Mouse (Mus musculus): ENCODE data around the gene Astn2. TPM values are rescaled to one million over a fixed set of nuclear protein-coding genes. Genes with fewer than 3 reads are reported as not detected.

Astn2 gene
- polyA plus RNA-seq, 1 experiment from 2014 or later: 1.1 TPM

DNA sequence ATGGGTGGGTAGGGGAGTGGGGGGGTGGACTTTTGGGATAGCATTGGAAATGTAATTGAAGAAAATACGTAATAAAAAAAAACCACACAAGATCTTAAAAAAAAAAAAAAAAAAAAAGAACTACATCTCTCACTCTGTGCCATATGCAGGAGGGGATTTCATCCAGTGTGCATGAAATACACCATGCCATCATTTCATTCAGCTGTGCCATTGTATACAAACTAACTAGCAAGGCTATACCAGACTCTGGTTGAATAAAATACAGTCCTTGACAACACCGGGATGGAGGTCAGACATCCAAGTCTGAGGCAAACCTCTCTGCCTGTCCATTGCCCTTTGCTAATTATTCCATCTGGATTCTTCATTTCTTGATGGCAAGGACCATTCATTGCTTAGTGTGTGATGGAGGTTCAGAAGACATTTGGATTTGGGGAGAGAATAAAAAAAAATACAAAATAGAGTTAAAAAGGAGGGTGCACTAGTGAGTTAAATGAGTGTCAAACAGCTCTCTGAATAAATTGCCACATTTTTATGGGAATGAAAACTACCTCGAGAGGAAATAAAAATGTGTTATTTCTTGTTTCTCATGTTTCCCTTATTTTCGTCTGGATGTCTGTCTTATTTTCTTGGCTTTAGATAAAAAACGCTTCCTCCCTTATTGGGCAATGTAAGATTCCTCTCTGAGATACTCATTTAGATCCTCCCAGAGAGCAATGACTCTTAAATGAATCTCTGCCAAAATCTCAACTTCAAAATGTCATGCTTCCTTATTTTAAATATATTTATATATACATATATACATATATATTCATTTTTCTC lies 445.8 kb downstream of the Astn2 start:
- H3K36me3 ChIP-seq: no peaks in the 10 kb centered on the region
- H3K9ac ChIP-seq: no peak overlapping the region
- ATAC-seq (ENCODE audit: insufficient number of reproducible peaks, insufficient read depth, low FRiP score, low TSS enrichment, low read depth): no peak
- 74% methylated on average over 5 of the region's 5 CpGs for WGBS
- H3K27me3 ChIP-seq: no peaks in the 10 kb centered on the region
- no peaks in the 10 kb centered on the region for H3K9me3 ChIP-seq
- no peak overlapping the region for H3K4me2 ChIP-seq
- H3K4me1 ChIP-seq: no peaks in the 10 kb centered on the region
- no peak overlapping the region for H3K4me3 ChIP-seq
- H3K27ac ChIP-seq: no peak overlapping the region

DNA sequence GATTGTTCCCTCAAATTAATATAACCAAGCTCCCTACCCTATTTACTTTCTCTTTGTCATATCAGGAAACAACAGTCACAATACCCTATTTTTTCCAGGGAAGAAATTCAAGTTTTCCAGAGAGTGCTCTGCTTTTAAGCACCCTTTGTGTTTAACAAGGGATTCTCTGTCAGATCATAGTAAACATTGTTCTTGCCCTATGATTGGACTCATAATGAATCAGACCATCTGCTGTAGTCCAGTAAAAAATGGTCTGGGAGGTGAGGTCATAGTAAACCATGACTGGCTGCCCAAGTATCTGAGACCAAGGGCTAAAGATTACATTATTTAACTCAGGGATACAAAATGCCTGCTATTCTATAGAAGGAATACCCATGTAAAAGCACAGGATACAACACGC lies 452.5 kb downstream of the Astn2 start:
- H3K27ac ChIP-seq: no peak overlapping the region
- H3K9me3 ChIP-seq: no peaks in the 10 kb centered on the region
- no peaks in the 10 kb centered on the region for H3K27me3 ChIP-seq
- H3K4me1 ChIP-seq: no peaks in the 10 kb centered on the region
- no peak for ATAC-seq (ENCODE audit: insufficient number of reproducible peaks, insufficient read depth, low FRiP score, low TSS enrichment, low read depth)
- no peaks in the 10 kb centered on the region for H3K36me3 ChIP-seq
- H3K4me3 ChIP-seq: no peak overlapping the region
- H3K9ac ChIP-seq: no peak overlapping the region
- 85% methylated on average over 1 of the region's 1 CpGs for WGBS
- H3K4me2 ChIP-seq: no peak overlapping the region

DNA sequence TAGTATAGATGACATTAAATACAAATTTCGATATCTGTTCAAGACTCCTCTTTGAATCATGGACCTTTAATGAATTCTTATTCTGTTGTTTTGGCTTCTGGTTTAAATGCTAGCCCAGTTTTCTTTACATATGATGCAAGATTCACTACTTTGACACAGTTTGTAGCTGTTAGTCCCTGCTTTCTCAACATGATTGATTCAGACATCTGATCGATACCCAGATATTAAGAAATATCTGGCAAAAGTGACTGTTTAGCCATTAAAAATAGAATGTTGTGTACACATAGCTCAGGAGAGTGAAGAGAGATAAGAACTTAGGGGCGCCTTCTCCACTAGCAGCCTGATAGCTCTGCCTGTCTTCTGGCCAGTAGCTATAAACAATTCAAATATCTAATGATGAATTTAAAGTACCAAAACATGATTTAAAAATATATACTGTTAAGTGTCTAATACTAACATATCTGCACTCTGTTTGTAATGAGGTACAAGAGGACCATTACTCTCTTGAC lies 457.2 kb downstream of the Astn2 start:
- Histone ChIP-seq H3K36me3 (no peaks in the 10 kb centered on the region), H3K4me2 (no peak overlapping the region), H3K4me3 (no peak overlapping the region), H3K27me3 (no peaks in the 10 kb centered on the region), H3K4me1 (no peaks in the 10 kb centered on the region), H3K9me3 (no peaks in the 10 kb centered on the region), H3K27ac (no peak overlapping the region), H3K9ac (no peak overlapping the region)
- ATAC-seq (ENCODE audit: insufficient number of reproducible peaks, insufficient read depth, low FRiP score, low TSS enrichment, low read depth): no peak
- 90% methylated on average over 3 of the region's 3 CpGs for WGBS

DNA sequence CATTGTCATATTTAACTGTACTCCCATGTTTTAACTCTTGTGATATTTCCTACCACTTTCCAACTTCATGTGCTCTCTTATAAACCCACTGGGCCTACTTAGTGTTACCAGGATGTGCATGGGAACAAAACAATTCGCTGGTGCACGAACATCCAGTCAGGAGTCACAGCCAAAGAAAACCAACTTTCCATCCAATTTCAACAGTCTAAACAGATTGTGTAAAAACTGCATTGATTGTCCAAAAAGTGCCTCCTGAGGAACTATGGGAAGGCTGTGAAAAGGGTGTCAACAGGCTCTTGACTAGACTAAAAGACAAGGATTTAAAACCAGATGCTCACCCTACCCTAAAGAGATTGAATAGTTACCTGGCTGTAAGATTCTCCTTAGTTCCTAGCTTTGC lies 458.4 kb downstream of the Astn2 start:
- WGBS: 89% methylated on average over 2 of the region's 2 CpGs
- Histone ChIP-seq H3K9ac (no peak overlapping the region), H3K27ac (no peak overlapping the region), H3K9me3 (no peaks in the 10 kb centered on the region), H3K4me2 (no peak overlapping the region), H3K36me3 (no peaks in the 10 kb centered on the region), H3K4me3 (no peak overlapping the region), H3K4me1 (no peaks in the 10 kb centered on the region), H3K27me3 (no peaks in the 10 kb centered on the region)
- ATAC-seq (ENCODE audit: insufficient number of reproducible peaks, insufficient read depth, low FRiP score, low TSS enrichment, low read depth): no peak

DNA sequence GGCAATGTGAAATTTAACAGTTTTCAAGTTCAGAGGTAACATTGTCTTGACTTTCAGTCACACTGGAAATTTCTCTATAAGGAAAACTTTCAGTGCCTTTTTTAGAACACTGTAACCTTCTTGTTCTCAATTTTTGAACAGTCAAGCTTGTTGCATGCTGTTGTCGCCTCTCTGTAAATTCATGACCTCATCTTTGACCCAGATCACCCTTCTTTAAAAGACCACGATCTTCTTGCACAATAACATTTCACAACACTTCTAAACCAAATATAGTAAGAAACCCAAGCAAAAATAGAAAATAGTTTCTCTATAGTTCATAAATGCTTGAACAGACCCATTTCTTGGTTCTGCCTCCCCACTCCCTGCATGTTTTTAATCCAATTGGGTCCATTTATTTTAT lies 473.5 kb downstream of the Astn2 start:
- no peak overlapping the region for H3K9ac ChIP-seq
- no peaks in the 10 kb centered on the region for H3K27me3 ChIP-seq
- H3K4me3 ChIP-seq: no peak overlapping the region
- ATAC-seq (ENCODE audit: insufficient number of reproducible peaks, insufficient read depth, low FRiP score, low TSS enrichment, low read depth): no peak
- H3K36me3 ChIP-seq: no peaks in the 10 kb centered on the region
- no peak overlapping the region for H3K27ac ChIP-seq
- H3K9me3 ChIP-seq: no peaks in the 10 kb centered on the region
- no peak overlapping the region for H3K4me2 ChIP-seq
- H3K4me1 ChIP-seq: no peaks in the 10 kb centered on the region
- WGBS: 74% methylated on average over 2 of the region's 2 CpGs

DNA sequence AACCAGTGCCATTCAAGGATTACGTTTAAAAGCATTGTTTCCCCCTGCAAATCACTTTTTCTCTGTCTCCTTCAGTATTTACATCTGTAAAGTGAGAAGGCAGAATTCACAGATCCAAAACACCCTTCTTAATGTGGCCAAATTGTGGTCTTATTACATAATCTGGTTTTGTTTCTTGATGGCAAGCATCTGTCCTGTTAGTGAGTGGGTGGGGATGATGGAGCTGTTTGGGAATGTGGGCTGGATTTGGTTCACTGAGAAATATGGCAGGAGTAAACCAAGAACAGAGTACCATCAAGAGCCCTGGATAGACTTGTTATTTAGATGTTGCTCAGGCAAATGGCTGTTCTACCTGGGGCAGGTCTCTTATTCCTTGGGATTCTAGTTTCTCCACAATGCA lies 484.1 kb downstream of the Astn2 start:
- 17% methylated on average over 1 of the region's 1 CpGs for WGBS

DNA sequence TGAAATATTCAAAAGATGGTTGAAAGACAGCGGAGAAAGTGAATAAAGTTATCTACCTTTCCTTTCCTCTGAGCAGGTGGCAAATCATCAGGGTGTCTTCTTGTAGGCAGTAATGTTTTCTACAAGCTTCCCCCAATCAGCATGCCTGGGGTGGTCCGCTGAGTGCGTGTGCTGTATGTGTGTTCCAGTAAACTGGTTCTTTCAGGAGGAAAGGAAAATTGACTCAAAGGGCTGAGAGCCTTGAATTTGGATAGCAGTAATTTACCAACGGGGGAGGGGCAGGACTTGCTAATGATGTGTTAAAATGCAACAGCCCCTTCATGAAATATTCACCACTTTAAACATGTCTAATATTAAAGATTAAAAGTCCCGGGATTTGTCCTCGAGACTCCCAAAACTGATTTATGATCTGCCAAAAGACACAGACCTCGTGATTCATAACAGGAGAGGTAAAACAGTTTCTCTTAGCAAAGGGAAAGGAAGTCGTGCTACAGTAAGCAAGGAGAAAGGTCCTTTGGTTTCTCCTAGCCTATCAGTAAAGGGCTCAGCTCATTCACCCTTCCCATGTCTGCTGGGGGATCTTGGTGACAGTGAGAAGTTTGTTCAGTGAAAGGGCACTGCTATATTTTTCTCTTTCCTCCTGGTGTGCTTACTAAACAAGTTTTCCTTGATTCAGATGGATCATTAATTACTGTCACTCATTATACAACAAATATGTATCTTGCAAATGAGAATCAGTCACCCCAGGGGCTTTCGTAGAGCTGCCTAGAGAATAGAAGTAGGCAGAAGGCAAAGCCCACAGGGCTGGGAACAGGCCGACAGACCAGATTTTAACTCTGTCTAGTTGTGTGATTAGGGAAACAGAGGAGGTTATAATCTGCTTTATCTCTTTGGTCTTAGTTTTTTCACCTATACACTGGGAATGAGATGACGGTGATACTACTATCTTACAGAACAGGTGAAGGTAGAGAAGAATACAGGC lies 488.1 kb downstream of the Astn2 start:
- no peak overlapping the region for H3K4me3 ChIP-seq
- 64% methylated on average over 11 of the region's 11 CpGs for WGBS

More for the DNA sequence above, 484.1 kb downstream of the Astn2 start:
- no peaks in the 10 kb centered on the region for H3K9me3 ChIP-seq
- no peak overlapping the region for H3K4me2 ChIP-seq
- no peaks in the 10 kb centered on the region for H3K36me3 ChIP-seq
- H3K4me3 ChIP-seq: no peak overlapping the region
- no peak overlapping the region for H3K27ac ChIP-seq
- no peaks in the 10 kb centered on the region for H3K4me1 ChIP-seq
- ATAC-seq (ENCODE audit: insufficient number of reproducible peaks, insufficient read depth, low FRiP score, low TSS enrichment, low read depth): no peak
- H3K27me3 ChIP-seq: no peaks in the 10 kb centered on the region
- no peak overlapping the region for H3K9ac ChIP-seq

DNA sequence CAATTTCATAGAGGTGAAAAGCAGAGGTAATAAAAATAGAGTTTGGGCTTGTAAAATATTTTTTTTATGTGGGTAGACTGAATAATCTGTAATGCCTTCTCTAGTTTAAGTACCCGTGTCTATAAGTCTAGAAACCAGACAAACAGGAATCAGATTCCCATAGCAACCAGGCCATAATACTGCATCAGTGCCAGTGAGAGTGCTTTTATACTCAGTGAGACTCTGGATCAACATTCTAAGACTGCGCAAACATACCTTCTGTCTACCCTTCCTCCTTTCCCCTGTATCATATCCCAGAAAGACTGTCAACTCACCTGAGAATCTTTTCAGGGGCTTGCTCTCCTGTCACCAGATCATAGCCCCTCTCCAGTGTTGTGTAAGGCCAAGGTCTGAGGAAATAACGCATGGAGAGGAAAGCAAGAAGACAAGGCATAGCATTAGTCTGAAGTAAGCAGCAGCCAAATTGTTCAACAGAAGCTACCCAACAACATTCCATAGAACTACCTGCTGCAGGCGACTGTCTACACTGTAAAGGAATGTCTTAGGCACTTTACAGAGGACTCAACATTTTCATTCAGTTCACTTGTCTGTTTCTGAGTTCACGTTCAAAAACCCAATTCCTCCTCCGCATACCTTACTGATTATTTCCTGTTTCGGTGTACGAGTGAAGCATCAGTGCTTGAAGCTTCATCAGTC lies 492.0 kb downstream of the Astn2 start:
- no peaks in the 10 kb centered on the region for H3K27me3 ChIP-seq
- peak; percentile 85 for ATAC-seq (ENCODE audit: insufficient number of reproducible peaks, insufficient read depth, low FRiP score, low TSS enrichment, low read depth)
- no peaks in the 10 kb centered on the region for H3K4me1 ChIP-seq
- no peaks in the 10 kb centered on the region for H3K36me3 ChIP-seq
- no peak overlapping the region for H3K27ac ChIP-seq
- H3K4me3 ChIP-seq: no peak overlapping the region
- no peak overlapping the region for H3K9ac ChIP-seq
- no peak overlapping the region for H3K4me2 ChIP-seq
- no peaks in the 10 kb centered on the region for H3K9me3 ChIP-seq
- WGBS: 66% methylated on average over 8 of the region's 8 CpGs

More for the DNA sequence above, 488.1 kb downstream of the Astn2 start:
- no peaks in the 10 kb centered on the region for H3K4me1 ChIP-seq
- H3K9me3 ChIP-seq: no peaks in the 10 kb centered on the region
- H3K4me2 ChIP-seq: no peak overlapping the region
- no peak overlapping the region for H3K27ac ChIP-seq
- no peak for ATAC-seq (ENCODE audit: insufficient number of reproducible peaks, insufficient read depth, low FRiP score, low TSS enrichment, low read depth)
- no peaks in the 10 kb centered on the region for H3K27me3 ChIP-seq
- no peak overlapping the region for H3K9ac ChIP-seq
- H3K36me3 ChIP-seq: no peaks in the 10 kb centered on the region

DNA sequence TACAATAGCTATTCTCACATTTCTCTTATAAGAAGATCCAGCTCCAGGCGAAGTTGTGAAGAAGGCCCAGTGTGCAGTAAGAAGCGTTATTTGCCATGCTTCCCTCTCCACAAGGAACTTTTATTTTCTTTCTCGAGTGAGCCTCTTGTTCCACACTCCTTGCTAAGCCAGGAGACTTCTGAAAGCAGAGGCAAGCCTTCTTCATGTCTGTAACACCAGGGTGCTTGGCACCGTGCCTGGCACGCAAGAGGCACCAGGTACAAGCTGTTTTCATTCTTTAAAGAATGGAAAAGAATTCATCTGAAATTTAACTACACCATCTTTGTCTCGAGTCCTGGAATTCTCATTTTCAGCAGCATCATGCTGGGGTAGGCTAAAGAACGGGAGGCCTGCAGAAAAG lies 496.8 kb downstream of the Astn2 start:
- H3K27ac ChIP-seq: no peak overlapping the region
- no peak for ATAC-seq (ENCODE audit: insufficient number of reproducible peaks, insufficient read depth, low FRiP score, low TSS enrichment, low read depth)
- H3K36me3 ChIP-seq: no peaks in the 10 kb centered on the region
- no peak overlapping the region for H3K4me3 ChIP-seq
- H3K9me3 ChIP-seq: no peaks in the 10 kb centered on the region
- no peaks in the 10 kb centered on the region for H3K27me3 ChIP-seq
- 62% methylated on average over 7 of the region's 7 CpGs for WGBS
- no peak overlapping the region for H3K9ac ChIP-seq
- H3K4me2 ChIP-seq: no peak overlapping the region
- no peaks in the 10 kb centered on the region for H3K4me1 ChIP-seq

DNA sequence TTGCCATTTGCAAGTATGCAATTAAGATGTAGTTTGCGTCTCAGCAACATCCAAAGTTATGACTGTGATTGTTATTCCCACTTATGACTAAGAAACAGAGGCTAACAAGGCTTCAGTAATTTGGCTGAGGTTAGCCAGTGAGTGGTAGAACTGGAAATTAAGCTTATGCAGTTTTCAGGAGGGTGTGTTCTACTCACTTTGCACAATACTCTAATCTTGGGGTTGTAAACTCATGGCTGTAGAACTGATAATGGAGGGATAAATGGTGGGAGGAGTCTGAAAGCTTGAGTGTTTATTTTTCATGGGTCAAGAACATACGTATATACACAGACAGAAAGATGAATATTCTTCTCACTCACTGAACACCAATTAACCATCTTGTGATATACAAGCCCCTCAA lies 499.4 kb downstream of the Astn2 start:
- Histone ChIP-seq H3K36me3 (no peaks in the 10 kb centered on the region), H3K9me3 (no peaks in the 10 kb centered on the region), H3K27ac (no peak overlapping the region), H3K27me3 (no peaks in the 10 kb centered on the region), H3K4me1 (no peaks in the 10 kb centered on the region), H3K9ac (no peak overlapping the region), H3K4me3 (no peak overlapping the region), H3K4me2 (no peak overlapping the region)
- WGBS: 87% methylated on average over 2 of the region's 2 CpGs
- ATAC-seq (ENCODE audit: insufficient number of reproducible peaks, insufficient read depth, low FRiP score, low TSS enrichment, low read depth): no peak

Data from embryonic facial prominence, embryonic 13.5 days (tissue).